Mouse (Mus musculus) megakaryocyte-erythroid progenitor cell, adult 5-6 weeks (primary cell): ENCODE results near the gene Wdcp. TPM values are rescaled to one million over a fixed set of nuclear protein-coding genes. Genes with fewer than 3 reads are reported as not detected.
"Not testable (repeated sequence)": the region's sequence is repeated elsewhere in the genome, so short reads cannot be mapped to it uniquely, and the experiment has no call there.

Source experiments
- ATAC-seq: replicated peaks from 2 replicates; pipeline ENCODE4 v1.8.0; 2016; ENCODE audit warnings: mild to moderate bottlenecking, inconsistent platforms; ENCODE audit not compliant: severe bottlenecking, poor library complexity, low FRiP score, low TSS enrichment
- total RNA-seq, 2 experiments: library from RNA; stranded (forward) in 1 of 2; stranded (reverse) in 1 of 2; fragments of 200-1000, 215-1000 nt in 1 of 2; fragments of >200 nt in 1 of 2; fragmentation: Nextera tagmentation in 1 of 2; gene quantifications; 2 replicates each; pipeline ENCODE4 v1.2.3; 2014 to 2017

Wdcp gene
- total RNA-seq (2014; fragmentation: Nextera tagmentation), result 20.3 and 27.5 TPM in 2 replicates
- 5.0 and 9.5 TPM in 2 replicates for total RNA-seq (2017)

- peak; percentile 90 for ATAC-seq
Observed at GRCm38 (mm10) chr12:4842890-4843597, at the start of gene Wdcp. TSS of gene Wdcp (plus strand) at chr12:4843303.

GRCm38 (mm10) chr12:4793718-4794117 lies 49.4 kb upstream of the Wdcp start:
- ATAC-seq, result peak; percentile 81

GRCm38 (mm10) chr12:4797471-4797870 lies 45.6 kb upstream of the Wdcp start:
- not testable (repeated sequence) for ATAC-seq

- no peak for ATAC-seq
Observed at GRCm38 (mm10) chr12:4811036-4811435, 32.1 kb upstream of the Wdcp start.

GRCm38 (mm10) chr12:4811705-4812104 lies 31.4 kb upstream of the Wdcp start:
- ATAC-seq, result no peak

DNA sequence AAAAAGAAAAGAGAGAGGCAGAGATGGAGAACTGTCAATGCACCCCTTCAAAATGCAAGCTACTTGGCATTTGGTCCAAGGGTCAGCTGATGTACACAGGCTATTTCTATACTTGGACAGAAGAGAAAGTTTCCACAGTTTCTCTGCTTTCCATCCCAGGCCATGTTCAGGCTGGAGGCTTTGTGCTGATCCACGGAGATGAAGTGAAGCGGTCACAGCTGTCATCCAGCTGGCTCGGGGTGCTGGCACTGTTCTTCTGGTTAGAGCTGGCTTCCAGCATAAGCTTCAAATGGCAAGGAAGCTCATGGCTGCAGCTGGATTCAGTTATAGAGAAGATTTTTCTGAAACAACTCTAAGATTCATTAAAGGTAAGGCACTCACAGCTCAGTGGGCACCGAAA lies 29.5 kb upstream of the Wdcp start:
- ATAC-seq, result no peak

- peak; percentile 51 for ATAC-seq
Observed at GRCm38 (mm10) chr12:4816680-4817360, 26.3 kb upstream of the Wdcp start.

- ATAC-seq, result peak; percentile 98
Observed at GRCm38 (mm10) chr12:4817361-4818101, 25.6 kb upstream of the Wdcp start, which contains the start of gene Sf3b6. TSS of gene Sf3b6 (plus strand) at chr12:4817544.

- ATAC-seq, result peak; percentile 63
Observed at GRCm38 (mm10) chr12:4827256-4827655, 15.8 kb upstream of the Wdcp start.

GRCm38 (mm10) chr12:4836959-4837358 lies 6.1 kb upstream of the Wdcp start:
- ATAC-seq, result no peak

DNA sequence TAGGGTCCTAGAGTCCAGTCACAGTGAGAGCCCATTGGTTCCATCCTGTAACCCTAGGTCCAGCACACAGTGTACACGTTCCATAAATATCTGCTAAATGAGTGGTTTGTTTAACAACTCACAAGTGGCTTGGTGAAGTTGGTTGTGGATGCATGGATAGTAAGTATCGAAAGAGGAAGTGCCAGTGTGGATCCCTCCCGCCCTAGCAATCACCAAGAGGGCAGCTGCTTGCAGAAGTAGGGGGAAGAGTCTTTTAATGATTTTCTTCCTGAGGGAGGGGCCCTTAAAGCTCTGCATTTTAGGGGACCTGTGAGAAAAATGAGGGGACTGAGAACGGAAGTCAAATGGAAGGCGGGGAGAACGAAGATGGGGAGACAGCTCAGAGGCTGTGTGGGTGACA lies 3.1 kb upstream of the Wdcp start:
- no peak for ATAC-seq

GRCm38 (mm10) chr12:4840741-4841140 lies 2.4 kb upstream of the Wdcp start:
- ATAC-seq, result no peak

GRCm38 (mm10) chr12:4841392-4841887 lies 1.7 kb upstream of the Wdcp start, which contains the start of gene Fkbp1b:
TSS of gene Fkbp1b (minus strand) at chr12:4841591.
- peak; percentile 41 for ATAC-seq

DNA sequence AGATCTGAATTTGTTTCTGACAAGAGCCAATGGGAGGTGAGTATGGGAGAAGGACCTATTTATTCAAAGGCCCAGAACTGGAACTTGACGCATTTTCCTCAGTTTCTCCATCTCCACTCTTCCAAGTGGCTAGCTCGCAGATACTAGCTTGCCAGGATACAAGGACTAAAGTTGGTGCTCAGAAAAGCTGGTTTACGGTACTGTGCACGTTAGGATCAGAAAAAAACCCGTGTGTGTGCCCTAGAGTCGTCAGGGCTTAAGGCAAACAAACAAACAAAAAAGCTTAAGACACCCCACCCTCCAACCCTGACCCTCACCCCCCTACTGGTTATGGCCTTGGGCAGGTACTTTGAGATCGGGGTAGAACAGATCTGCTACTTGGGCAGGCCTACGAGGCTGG lies 647 bp upstream of the Wdcp start:
- ATAC-seq, result no peak

GRCm38 (mm10) chr12:4843741-4844140 lies 638 bp downstream of the Wdcp start:
- ATAC-seq, result peak; percentile 32; the same call in 1 of the 2 replicates

DNA sequence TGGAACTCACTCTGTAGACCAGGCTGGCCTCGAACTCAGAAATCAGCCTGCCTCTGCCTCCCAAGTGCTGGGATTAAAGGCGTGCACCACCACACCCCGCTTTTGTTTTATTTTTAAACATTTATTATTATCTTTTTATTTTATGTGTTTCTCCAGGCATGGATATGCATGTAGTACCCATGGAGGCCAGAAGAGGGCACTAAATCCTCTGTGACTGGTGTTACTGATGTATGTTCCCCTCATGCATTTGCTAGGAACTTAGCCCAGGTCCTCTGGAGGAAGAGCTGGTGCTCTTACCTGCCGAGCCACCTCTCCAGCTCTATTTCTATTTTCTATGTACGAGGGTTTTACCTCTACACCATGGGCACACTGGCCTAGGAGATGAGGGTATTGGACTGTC lies 13.1 kb downstream of the Wdcp start:
- no peak for ATAC-seq

DNA sequence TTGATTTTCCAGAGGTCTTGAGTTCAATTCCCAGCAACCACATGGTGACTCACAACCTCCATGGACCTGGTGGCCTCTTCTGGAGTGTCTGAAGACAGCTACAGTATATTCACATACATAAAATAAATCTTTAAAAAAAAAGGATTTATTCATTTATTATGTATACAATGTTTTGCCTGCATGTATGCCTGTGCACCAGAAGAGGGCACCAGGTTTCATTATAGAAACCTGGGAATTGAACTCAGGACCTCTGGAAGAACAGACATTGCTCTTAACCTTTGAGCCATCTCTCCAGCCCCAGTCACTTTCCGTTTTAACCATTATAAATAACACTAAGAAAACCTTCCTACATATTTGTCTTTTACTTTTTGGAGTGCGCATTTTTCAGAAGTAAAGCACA lies 13.7 kb downstream of the Wdcp start:
- ATAC-seq, result no peak

GRCm38 (mm10) chr12:4859241-4859914 lies 16.3 kb downstream of the Wdcp start:
- ATAC-seq, result no peak

GRCm38 (mm10) chr12:4862672-4863071 lies 19.6 kb downstream of the Wdcp start:
- no peak; the same call in 1 of the 2 replicates for ATAC-seq
